In the genomic region with DNA sequence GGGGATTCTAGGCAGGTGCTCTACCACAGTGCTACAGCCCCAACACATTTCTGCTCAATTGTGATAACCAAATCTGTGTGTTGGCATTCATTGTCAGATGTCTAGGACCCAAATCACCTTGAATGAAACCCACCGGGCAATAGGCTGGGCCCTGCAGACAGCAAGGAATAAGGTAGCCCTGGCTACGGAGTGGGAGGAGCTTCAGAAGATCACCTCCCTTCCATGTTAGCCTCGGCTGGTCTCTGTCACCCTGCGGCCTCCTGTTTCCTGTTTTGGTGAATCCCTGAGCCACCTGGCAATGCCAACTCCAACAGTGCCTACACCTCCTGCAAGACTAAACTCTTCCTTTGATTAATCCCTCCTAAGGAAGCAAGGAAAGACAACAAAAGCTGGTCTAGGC, we compare ENCODE assay signal across 31 mouse cellular contexts. TPM values are rescaled to one million over a fixed set of nuclear protein-coding genes. Genes with fewer than 3 reads are reported as not detected.
DNase-seq lines count a peak whose midpoint lies in the region; ATAC-seq and TF ChIP-seq lines count a peak whose summit lies in the region.
"Had no signal": no experiment of that assay in that cellular context is flagged by ENCODE, and none has a peak within 500 bp of the region (broad histone marks: within the 10 kb centered on the region; RNA-seq: fewer than 3 reads in every experiment).

No protein-coding gene starts in this region.

- H3K27me3 ChIP-seq in heart, adult 2 months (ENCODE audit: control insufficient read depth, insufficient read depth, low read length) = no peaks in the 10 kb centered on the region
- H3K27me3 ChIP-seq in thymus, adult 2 months (ENCODE audit: control insufficient read depth, insufficient read depth, low read length) = no peaks in the 10 kb centered on the region
- no peaks in the 10 kb centered on the region for H3K27me3 ChIP-seq in small intestine, adult 2 months (ENCODE audit: control insufficient read depth, insufficient read depth, low read length)
- H3K27me3 ChIP-seq in intestine, postnatal 0 days (replicated peaks; ENCODE audit: control insufficient read depth, insufficient read depth, low read length) = 0 out of 2 replicates have a peak, but pooled peaks cover 3% of the 10 kb centered on the region
- H3K27me3 ChIP-seq: embryonic facial prominence, embryonic 13.5 days; hindbrain, embryonic 12.5 days; limb, embryonic 12.5 days; midbrain, embryonic 13.5 days had no signal

- H3K27ac ChIP-seq in heart, adult 2 months = no peak overlapping the region; the same call in 1 of the 2 replicates
- H3K27ac ChIP-seq in thymus, adult 2 months (ENCODE audit: control insufficient read depth, insufficient read depth, low read length) = peak overlapping the region; percentile 11; the same call in 1 of the 2 replicates
- 0 out of 2 replicates have a peak overlapping the region, but pooled peaks have one; percentile 75 for H3K27ac ChIP-seq in small intestine, adult 2 months (ENCODE audit: insufficient read depth, low read depth, low read length)
- H3K27ac ChIP-seq in intestine, postnatal 0 days (ENCODE audit: low read depth, low read length) = no peak overlapping the region
- H3K27ac ChIP-seq: heart, embryonic 13.5 days; hindbrain, embryonic 12.5 days; layer of hippocampus, adult 2 months; limb, embryonic 12.5 days; midbrain, embryonic 13.5 days had no signal

- H3K4me1 ChIP-seq in heart, adult 2 months (ENCODE audit: control insufficient read depth, insufficient read depth, low read length) = peaks cover 5% of the 10 kb centered on the region
- H3K4me1 ChIP-seq in thymus, adult 2 months (replicated peaks; ENCODE audit: control insufficient read depth, insufficient read depth, low read length) = peaks cover 37% of the 10 kb centered on the region
- peaks cover 6% of the 10 kb centered on the region; the same call in 1 of the 2 replicates for H3K4me1 ChIP-seq in small intestine, adult 2 months (ENCODE audit: control insufficient read depth, insufficient read depth, insufficient read length, low read length)
- H3K4me1 ChIP-seq in intestine, postnatal 0 days (replicated peaks; ENCODE audit: control insufficient read depth, insufficient read depth, low read length) = no peaks in the 10 kb centered on the region

- no peak for TF ChIP-seq EP300 in heart, adult 2 months (IDR thresholded peaks at IDR 0.05; ENCODE audit: insufficient read depth, low read depth, low read length)

- no peak for TF ChIP-seq CTCF in heart, adult 2 months (IDR thresholded peaks at IDR 0.05)
- TF ChIP-seq CTCF in thymus, adult 2 months (IDR thresholded peaks at IDR 0.05; ENCODE audit: borderline replicate concordance, control insufficient read depth, extremely low read depth, insufficient read depth, low read length, poor library complexity) = no peak
- no peak for TF ChIP-seq CTCF in small intestine, adult 2 months (IDR thresholded peaks at IDR 0.05; ENCODE audit: extremely low read depth, insufficient read length, insufficient replicate concordance, low read depth, low read length)
- TF ChIP-seq CTCF in intestine, postnatal 0 days (IDR thresholded peaks at IDR 0.05; ENCODE audit: low read depth) = no peak

- H3K4me2 ChIP-seq in intestine, postnatal 0 days (replicated peaks; ENCODE audit: low read depth) = no peak overlapping the region
- H3K4me2 ChIP-seq: embryonic facial prominence, embryonic 13.5 days; heart, embryonic 13.5 days; hindbrain, embryonic 12.5 days; limb, embryonic 12.5 days; midbrain, embryonic 13.5 days had no signal

- 75% methylated on average over 4 of the region's 4 CpGs for WGBS in heart, adult 2 months
- WGBS in thymus, adult 2 months = 11% methylated on average over 4 of the region's 4 CpGs
- 68% methylated on average over 4 of the region's 4 CpGs for WGBS in small intestine, adult 2 months
- 85% methylated on average over 4 of the region's 4 CpGs for WGBS in intestine, postnatal 0 days

- H3K9me3 ChIP-seq in intestine, postnatal 0 days (ENCODE audit: control insufficient read depth) = no peaks in the 10 kb centered on the region
- H3K9me3 ChIP-seq: embryonic facial prominence, embryonic 13.5 days; heart, embryonic 13.5 days; hindbrain, embryonic 12.5 days; limb, embryonic 12.5 days; midbrain, embryonic 13.5 days had no signal

- no peaks in the 10 kb centered on the region for H3K36me3 ChIP-seq in heart, adult 2 months (ENCODE audit: control insufficient read depth, insufficient read depth, low read length)
- H3K36me3 ChIP-seq in thymus, adult 2 months (ENCODE audit: control insufficient read depth, insufficient read depth, low read length) = no peaks in the 10 kb centered on the region
- no peaks in the 10 kb centered on the region for H3K36me3 ChIP-seq in small intestine, adult 2 months (ENCODE audit: control insufficient read depth, insufficient read depth, low read length)
- H3K36me3 ChIP-seq in intestine, postnatal 0 days (ENCODE audit: control insufficient read depth, insufficient read depth) = no peaks in the 10 kb centered on the region
- H3K36me3 ChIP-seq: embryonic facial prominence, embryonic 13.5 days; heart, embryonic 13.5 days; hindbrain, embryonic 12.5 days; limb, embryonic 12.5 days; midbrain, embryonic 13.5 days had no signal

- H3K9ac ChIP-seq in heart, adult 2 months (ENCODE audit: low read depth, low read length) = no peak overlapping the region
- H3K9ac ChIP-seq in intestine, postnatal 0 days (ENCODE audit: low read depth, low read length) = no peak overlapping the region
- H3K9ac ChIP-seq: embryonic facial prominence, embryonic 13.5 days; heart, embryonic 13.5 days; hindbrain, embryonic 12.5 days; limb, embryonic 12.5 days; midbrain, embryonic 13.5 days had no signal

- intact Hi-C loops in heart, adult 2 months (cut with DNase I) = loop anchor here (2.0 kb wide), 1 partner anchor 13 kb away; no protein-coding TSS in a partner anchor

- peak; percentile 83 for DNase-seq in heart, adult 11 months
- no peak for DNase-seq in heart, adult 2 months
- DNase-seq in thymus, adult 2 months = no peak
- no peak for DNase-seq in thymus, postnatal 10 days (ENCODE audit: low spot score in 2 of 2)
- DNase-seq in induced T-regulatory cell, adult 2 months (ENCODE audit: low read depth) = peak; percentile 77
- no peak for DNase-seq in c-Kit-positive CD71-positive TER-119-positive erythroid progenitor cells, embryonic 14.5 days (ENCODE audit: low spot score)
- DNase-seq: cerebellum, adult 11-12 months; cerebellum, postnatal 25 days; embryo, embryonic 11 days; gastrocnemius, postnatal 10 days; layer of hippocampus, postnatal 36 days; lung, adult 2 months had no signal

- no peak for ATAC-seq in intestine, postnatal 0 days
- ATAC-seq: forebrain, embryonic 14.5 days; midbrain, embryonic 13.5 days had no signal

- no peak overlapping the region for H3K4me3 ChIP-seq in heart, adult 2 months
- H3K4me3 ChIP-seq in thymus, adult 2 months (ENCODE audit: control insufficient read depth, insufficient read depth, low read length) = no peak overlapping the region
- no peak overlapping the region for H3K4me3 ChIP-seq in small intestine, adult 2 months (ENCODE audit: low read depth, low read length)
- H3K4me3 ChIP-seq in intestine, postnatal 0 days (ENCODE audit: low read depth, low read length) = no peak overlapping the region
- H3K4me3 ChIP-seq: embryonic facial prominence, embryonic 13.5 days; heart, embryonic 13.5 days; hindbrain, embryonic 12.5 days; layer of hippocampus, adult 2 months; limb, embryonic 12.5 days; midbrain, embryonic 13.5 days had no signal

- H3K79me2 ChIP-seq in heart, adult 2 months (replicated peaks; ENCODE audit: control insufficient read depth, insufficient read depth, low read length) = no peaks in the 10 kb centered on the region

- no peak for TF ChIP-seq POLR2A in heart, adult 2 months (IDR thresholded peaks at IDR 0.05; ENCODE audit: insufficient read depth, low read depth, low read length)
- TF ChIP-seq POLR2A in thymus, adult 2 months (IDR thresholded peaks at IDR 0.05; ENCODE audit: control insufficient read depth, extremely low read depth, insufficient read depth, low read length, poor library complexity) = no peak
- TF ChIP-seq POLR2A in small intestine, adult 2 months (IDR thresholded peaks at IDR 0.05; ENCODE audit: low read depth, low read length) = no peak

RNA-seq across cellular contexts. Expression of gene Lfng, which starts 9.3 kb away (rescaled TPM):
- total RNA-seq in heart, adult 2 months (2021) = 10 to 100 TPM in 1 of 2 experiments, 1 to 10 TPM in 1; 7.4 to 11.5 TPM
- 18.4 and 23.1 TPM in 2 replicates for polyA plus RNA-seq in heart, adult 2 months (2012; rRNA removed)
- 141 and 171 TPM in 2 replicates for polyA plus RNA-seq in thymus, adult 2 months (2012; rRNA removed)
- 25.6 and 29.9 TPM in 2 replicates for polyA plus RNA-seq in small intestine, adult 2 months (2012; rRNA removed)
- polyA plus RNA-seq in intestine, postnatal 0 days (2015; fragmentation: Nextera tagmentation; extraction: Ambion mirVana) = 7.1 and 7.3 TPM in 2 replicates

RNA-seq across cellular contexts. Expression of gene Grifin, which starts 32.9 kb away (rescaled TPM):
- total RNA-seq in heart, adult 2 months (2021) = not detected
- polyA plus RNA-seq in heart, adult 2 months (2012; rRNA removed) = not detected in 2 replicates
- 2.7 TPM in 2 replicates for polyA plus RNA-seq in thymus, adult 2 months (2012; rRNA removed)
- not detected in 2 replicates for polyA plus RNA-seq in small intestine, adult 2 months (2012; rRNA removed)
- polyA plus RNA-seq in intestine, postnatal 0 days (2015; fragmentation: Nextera tagmentation; extraction: Ambion mirVana) = 1.1 and 1.5 TPM in 2 replicates
- total RNA-seq: adrenal gland, adult 18-20 months; adrenal gland, postnatal 36 days; gastrocnemius, postnatal 10 days; heart, adult 18-20 months; heart, postnatal 14 days; layer of hippocampus, adult 2 months; left cerebral cortex, postnatal 14 days; megakaryocyte progenitor cell, adult 5-6 weeks; monocyte, adult 5-6 weeks had no signal
- polyA plus RNA-seq: embryonic facial prominence, embryonic 13.5 days; forebrain, embryonic 14.5 days; heart, embryonic 13.5 days; hindbrain, embryonic 12.5 days; kidney, adult 2 months; lung, adult 2 months; midbrain, embryonic 13.5 days; neural tube, embryonic 11.5 days; testis, adult 2 months had no signal

RNA-seq across cellular contexts. Expression of gene Ttyh3, which starts 51.0 kb away (rescaled TPM):
- total RNA-seq in heart, adult 2 months (2021) = 10 to 100 TPM; 10.6 to 11.0 TPM
- 13.9 and 14.6 TPM in 2 replicates for polyA plus RNA-seq in heart, adult 2 months (2012; rRNA removed)
- 139 and 177 TPM in 2 replicates for polyA plus RNA-seq in thymus, adult 2 months (2012; rRNA removed)
- polyA plus RNA-seq in small intestine, adult 2 months (2012; rRNA removed) = 35.3 and 72.5 TPM in 2 replicates
- polyA plus RNA-seq in intestine, postnatal 0 days (2015; fragmentation: Nextera tagmentation; extraction: Ambion mirVana) = 21.4 and 23.6 TPM in 2 replicates

Comparison
In these comparisons a context has a peak if more than half of its experiments do, and no peak if none do; other contexts are left out.
1. DNase-seq: peak in heart, adult 11 months (single experiment) and induced T-regulatory cell, adult 2 months (single experiment); none in heart, adult 2 months (0 of 2), thymus, adult 2 months (single experiment), thymus, postnatal 10 days (0 of 2) and c-Kit-positive CD71-positive TER-119-positive erythroid progenitor cells, embryonic 14.5 days (single experiment).
2. H3K27ac ChIP-seq: peak in thymus, adult 2 months (single experiment) and small intestine, adult 2 months (single experiment); none in heart, adult 2 months (single experiment) and intestine, postnatal 0 days (single experiment).